Mouse (Mus musculus) liver, embryonic 16.5 days (tissue): ENCODE results near the gene Mrpl22. TPM values are rescaled to one million over a fixed set of nuclear protein-coding genes. Genes with fewer than 3 reads are reported as not detected.

ENCODE experiments used
- ATAC-seq: fragments of 200-750 bp; cut with Nextera tagmentation; 2 replicates; pipeline ENCODE4 v1.8.0; 2017; ENCODE audit warnings: low read depth, mild to moderate bottlenecking, moderate number of reproducible peaks, moderate library complexity
- H3K27ac ChIP-seq: fragments of 300-500 bp; sonication (generic); 2 replicates; pipeline ENCODE4 v1.5.1; 2014; ENCODE audit warnings: mild to moderate bottlenecking, low read length
- H3K27me3 ChIP-seq: fragments of 300-500 bp; sonication (generic); 2 replicates; pipeline ENCODE4 v1.6.1; 2014; ENCODE audit warnings: low read depth, low read length, mixed read lengths; ENCODE audit not compliant: control insufficient read depth, insufficient read depth
- H3K36me3 ChIP-seq: fragments of 300-500 bp; sonication (generic); 2 replicates; pipeline ENCODE4 v1.6.1; 2014; ENCODE audit warnings: mild to moderate bottlenecking; ENCODE audit not compliant: control insufficient read depth, insufficient read depth
- H3K4me1 ChIP-seq: fragments of 300-500 bp; sonication (generic); 2 replicates; pipeline ENCODE4 v1.6.1; 2014; ENCODE audit warnings: low read depth, low read length, mixed read lengths; ENCODE audit not compliant: control insufficient read depth
- H3K4me2 ChIP-seq: fragments of 300-500 bp; sonication (generic); 2 replicates; pipeline ENCODE4 v1.6.1; 2014; ENCODE audit warnings: low read depth, low read length, mixed read lengths
- H3K4me3 ChIP-seq: fragments of 300-500 bp; sonication (generic); 2 replicates; pipeline ENCODE4 v1.5.1; 2014; ENCODE audit warnings: low read depth, mild to moderate bottlenecking, low read length
- H3K9ac ChIP-seq: fragments of 300-500 bp; sonication (generic); 2 replicates; pipeline ENCODE4 v1.6.1; 2014; ENCODE audit warnings: low read depth, low read length
- H3K9me3 ChIP-seq: fragments of 300-500 bp; sonication (generic); replicated peaks from 2 replicates; pipeline ENCODE4 v1.6.1; 2016; ENCODE audit warnings: low read length; ENCODE audit not compliant: control insufficient read depth
- WGBS: fragments of 180-500 bp; shearing (Covaris S2); extraction: QIAGEN DNeasy Blood & Tissue Kit; methylation state at CpG from one replicate; pipeline ENCODE4 v1.1.7; 2014; ENCODE audit not compliant: insufficient replicate concordance; 5-methylcytosine and 5-hydroxymethylcytosine counted together
- polyA plus RNA-seq: library from polyadenylated mRNA; unstranded; fragments of >200 nt; fragmentation: Nextera tagmentation; extraction: Ambion mirVana; gene quantifications from 2 replicates; pipeline ENCODE4 v1.2.1, GENCODE M21; 2015

Mrpl22 gene
- polyA plus RNA-seq, 1 experiment from 2014 or later, result 74.9 TPM

- Histone ChIP-seq H3K4me1 (no peaks in the 10 kb centered on the region), H3K4me2 (no peak overlapping the region), H3K27me3 (no peaks in the 10 kb centered on the region), H3K27ac (no peak overlapping the region), H3K9ac (no peak overlapping the region), H3K9me3 (no peaks in the 10 kb centered on the region), H3K36me3 (peaks cover 32% of the 10 kb centered on the region), H3K4me3 (no peak overlapping the region)
- 77% methylated on average over 6 of the region's 6 CpGs for whole genome bisulfite sequencing
- no peak for ATAC-seq
Observed at GRCm38 (mm10) chr11:58136677-58137076, 34.8 kb upstream of the Mrpl22 start.

- no peaks in the 10 kb centered on the region for H3K9me3 ChIP-seq
- H3K27ac ChIP-seq, result no peak overlapping the region
- peaks cover 30% of the 10 kb centered on the region for H3K36me3 ChIP-seq
- WGBS, result 67% methylated on average over 11 of the region's 11 CpGs
- ATAC-seq, result no peak
- no peak overlapping the region for H3K9ac ChIP-seq
- no peak overlapping the region for H3K4me2 ChIP-seq
- no peaks in the 10 kb centered on the region for H3K4me1 ChIP-seq
- H3K27me3 ChIP-seq, result no peaks in the 10 kb centered on the region
- H3K4me3 ChIP-seq, result no peak overlapping the region
Observed at GRCm38 (mm10) chr11:58138821-58139220, 32.6 kb upstream of the Mrpl22 start.

GRCm38 (mm10) chr11:58139466-58139865 lies 32.0 kb upstream of the Mrpl22 start:
- Histone ChIP-seq H3K4me2 (no peak overlapping the region), H3K4me1 (no peaks in the 10 kb centered on the region), H3K9me3 (no peaks in the 10 kb centered on the region), H3K27ac (no peak overlapping the region), H3K4me3 (no peak overlapping the region), H3K27me3 (no peaks in the 10 kb centered on the region), H3K9ac (no peak overlapping the region), H3K36me3 (peaks cover 24% of the 10 kb centered on the region)
- no peak for ATAC-seq
- WGBS, result 67% methylated on average over 3 of the region's 3 CpGs

GRCm38 (mm10) chr11:58143704-58144426 lies 27.6 kb upstream of the Mrpl22 start:
- no peak for ATAC-seq
- H3K9ac ChIP-seq, result no peak overlapping the region
- no peaks in the 10 kb centered on the region for H3K9me3 ChIP-seq
- H3K27ac ChIP-seq, result no peak overlapping the region
- H3K4me2 ChIP-seq, result no peak overlapping the region
- WGBS, result 64% methylated on average over 9 of the region's 9 CpGs
- H3K4me3 ChIP-seq, result no peak overlapping the region
- H3K27me3 ChIP-seq, result no peaks in the 10 kb centered on the region
- H3K36me3 ChIP-seq, result peaks cover 39% of the 10 kb centered on the region
- no peaks in the 10 kb centered on the region for H3K4me1 ChIP-seq

- H3K4me2 ChIP-seq, result no peak overlapping the region
- WGBS, result 78% methylated on average over 5 of the region's 5 CpGs
- no peaks in the 10 kb centered on the region for H3K27me3 ChIP-seq
- no peaks in the 10 kb centered on the region for H3K9me3 ChIP-seq
- no peak for ATAC-seq
- H3K4me1 ChIP-seq, result no peaks in the 10 kb centered on the region
- H3K4me3 ChIP-seq, result no peak overlapping the region
- H3K9ac ChIP-seq, result no peak overlapping the region
- H3K36me3 ChIP-seq, result peaks cover 40% of the 10 kb centered on the region
- no peak overlapping the region for H3K27ac ChIP-seq
Observed at GRCm38 (mm10) chr11:58146241-58146640, 25.2 kb upstream of the Mrpl22 start.

- 79% methylated on average over 9 of the region's 9 CpGs for WGBS
- Histone ChIP-seq H3K36me3 (peaks cover 25% of the 10 kb centered on the region), H3K9ac (no peak overlapping the region), H3K27ac (no peak overlapping the region), H3K9me3 (no peaks in the 10 kb centered on the region), H3K4me3 (no peak overlapping the region), H3K4me1 (no peaks in the 10 kb centered on the region; the same call in 1 of the 2 replicates), H3K4me2 (no peak overlapping the region), H3K27me3 (no peaks in the 10 kb centered on the region)
- no peak for ATAC-seq
Observed at GRCm38 (mm10) chr11:58155458-58155857, 16.0 kb upstream of the Mrpl22 start.

- Histone ChIP-seq H3K9me3 (no peaks in the 10 kb centered on the region), H3K27me3 (no peaks in the 10 kb centered on the region), H3K9ac (no peak overlapping the region), H3K4me3 (no peak overlapping the region), H3K36me3 (peaks cover 23% of the 10 kb centered on the region), H3K4me2 (no peak overlapping the region), H3K27ac (no peak overlapping the region), H3K4me1 (no peaks in the 10 kb centered on the region; the same call in 1 of the 2 replicates)
- no peak; the same call in 1 of the 2 replicates for ATAC-seq
- 37% methylated on average over 3 of the region's 3 CpGs for WGBS
Observed at GRCm38 (mm10) chr11:58156871-58157270, 14.6 kb upstream of the Mrpl22 start.

- Histone ChIP-seq H3K4me2 (no peak overlapping the region), H3K27me3 (no peaks in the 10 kb centered on the region), H3K9ac (no peak overlapping the region), H3K36me3 (peaks cover 27% of the 10 kb centered on the region), H3K9me3 (no peaks in the 10 kb centered on the region), H3K4me3 (no peak overlapping the region), H3K4me1 (peaks cover 13% of the 10 kb centered on the region), H3K27ac (no peak overlapping the region)
- ATAC-seq, result no peak
- 91% methylated on average over 2 of the region's 2 CpGs for WGBS
Observed at GRCm38 (mm10) chr11:58165072-58165471, 6.4 kb upstream of the Mrpl22 start.

- H3K9me3 ChIP-seq, result no peaks in the 10 kb centered on the region
- H3K4me1 ChIP-seq, result peaks cover 21% of the 10 kb centered on the region
- 0% methylated on average over 8 of the region's 8 CpGs for WGBS
- H3K9ac ChIP-seq, result peak overlapping the region; percentile 81
- H3K27me3 ChIP-seq, result no peaks in the 10 kb centered on the region
- H3K4me3 ChIP-seq, result peak overlapping the region; percentile 90
- no peak for ATAC-seq
- H3K4me2 ChIP-seq, result peak overlapping the region; percentile 88
- H3K27ac ChIP-seq, result peak overlapping the region; percentile 71
- peaks cover 20% of the 10 kb centered on the region for H3K36me3 ChIP-seq
Observed at GRCm38 (mm10) chr11:58167822-58168166, 3.7 kb upstream of the Mrpl22 start.
